Mouse (Mus musculus): ENCODE measurements around the gene Esrrg. TPM values are rescaled to one million over a fixed set of nuclear protein-coding genes. Genes with fewer than 3 reads are reported as not detected.

Esrrg gene
- total and polyA plus RNA-seq, 3 experiments = 0.05 TPM; not detected in 2

DNA sequence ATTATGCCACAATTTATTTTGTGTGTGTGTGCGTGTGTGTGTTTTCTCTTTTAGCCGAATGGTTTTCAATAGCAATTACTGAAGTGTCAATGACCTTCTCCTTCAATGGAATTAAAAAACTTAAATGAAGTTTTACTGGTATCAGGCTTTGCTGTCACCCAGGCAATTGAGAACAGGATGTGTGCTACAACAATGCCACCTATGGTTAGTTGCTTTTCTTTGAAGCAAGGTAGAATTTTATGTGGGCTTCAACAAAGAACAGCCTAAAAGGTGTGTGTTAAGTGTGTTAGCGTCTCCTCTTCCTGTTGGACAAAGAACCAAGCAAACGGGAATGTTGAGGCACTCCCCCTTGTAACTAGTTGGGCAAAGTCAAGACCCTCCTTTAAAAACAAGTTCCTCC lies 162.5 kb downstream of the Esrrg start:
- Histone ChIP-seq H3K36me3 (replicated peaks) (no peaks in the 10 kb centered on the region), H3K27me3 (ENCODE audit: insufficient read depth, low read length) (no peaks in the 10 kb centered on the region), H3K4me3 (ENCODE audit: low read depth, low read length) (no peak overlapping the region), H3K4me1 (ENCODE audit: insufficient read depth, low read depth, low read length) (no peaks in the 10 kb centered on the region), H3K9me3 (replicated peaks) (peaks cover 54% of the 10 kb centered on the region)
- no peak for DNase-seq (ENCODE audit: low spot score)
- no peak for ATAC-seq (ENCODE audit: extremely low read depth, insufficient number of reproducible peaks, low FRiP score, poor library complexity, severe bottlenecking)
- TF ChIP-seq POLR2AphosphoS5 (IDR thresholded peaks at IDR 0.05; ENCODE audit: insufficient replicate concordance, low read depth, low read length) (no peak), CTCF (IDR thresholded peaks at IDR 0.05; ENCODE audit: low read depth, low read length) (no peak), GATA2 (IDR thresholded peaks at IDR 0.05; ENCODE audit: borderline replicate concordance, low read depth, low read length) (no peak), GATA1 (IDR thresholded peaks at IDR 0.05; ENCODE audit: borderline replicate concordance, low read length) (no peak), TAL1 (conservative IDR thresholded peaks at IDR 0.05; ENCODE audit: low read depth, low read length) (no peak)

DNA sequence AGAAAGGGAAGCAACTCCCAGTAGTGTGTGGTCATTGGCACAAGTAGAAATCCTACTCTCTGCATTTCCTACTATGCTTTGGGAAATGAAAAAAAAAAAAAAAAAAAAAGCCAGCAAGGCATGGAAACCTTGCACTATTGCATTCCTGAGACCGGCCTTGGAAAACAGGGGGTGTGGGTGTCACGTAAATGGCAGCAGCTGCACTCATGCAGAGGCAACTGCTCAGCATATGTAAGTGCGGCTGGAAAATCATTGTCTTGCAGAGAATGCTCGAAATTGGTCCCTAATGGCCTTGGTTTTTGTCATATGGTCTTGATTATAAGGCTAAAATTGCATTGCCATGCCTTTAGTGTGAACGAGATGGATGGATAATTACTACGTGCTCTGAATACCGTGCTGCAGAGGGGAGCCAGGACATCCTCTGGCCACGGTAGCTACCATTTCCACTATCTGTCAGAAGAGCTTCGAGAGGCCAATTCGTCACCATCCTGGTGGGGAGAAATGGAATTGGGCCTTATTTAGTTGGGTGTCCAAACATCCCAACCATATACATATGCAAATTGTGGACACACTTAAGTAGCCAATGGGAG lies 171.1 kb downstream of the Esrrg start:
- H3K4me1 ChIP-seq (ENCODE audit: insufficient read depth, low read depth, low read length) = no peaks in the 10 kb centered on the region
- TF ChIP-seq GATA2 (IDR thresholded peaks at IDR 0.05; ENCODE audit: borderline replicate concordance, low read depth, low read length) = no peak
- TF ChIP-seq CTCF (IDR thresholded peaks at IDR 0.05; ENCODE audit: low read depth, low read length) = no peak
- TF ChIP-seq TAL1 (conservative IDR thresholded peaks at IDR 0.05; ENCODE audit: low read depth, low read length) = no peak
- no peak for TF ChIP-seq POLR2AphosphoS5 (IDR thresholded peaks at IDR 0.05; ENCODE audit: insufficient replicate concordance, low read depth, low read length)
- TF ChIP-seq GATA1 (IDR thresholded peaks at IDR 0.05; ENCODE audit: borderline replicate concordance, low read length) = no peak
- DNase-seq (ENCODE audit: low spot score) (no peak), ATAC-seq (ENCODE audit: extremely low read depth, insufficient number of reproducible peaks, low FRiP score, poor library complexity, severe bottlenecking) (no peak)
- no peak overlapping the region for H3K4me3 ChIP-seq (ENCODE audit: low read depth, low read length)
- peaks cover 43% of the 10 kb centered on the region for H3K9me3 ChIP-seq (replicated peaks)
- H3K27me3 ChIP-seq (ENCODE audit: insufficient read depth, low read length) = no peaks in the 10 kb centered on the region
- H3K36me3 ChIP-seq (replicated peaks) = no peaks in the 10 kb centered on the region

DNA sequence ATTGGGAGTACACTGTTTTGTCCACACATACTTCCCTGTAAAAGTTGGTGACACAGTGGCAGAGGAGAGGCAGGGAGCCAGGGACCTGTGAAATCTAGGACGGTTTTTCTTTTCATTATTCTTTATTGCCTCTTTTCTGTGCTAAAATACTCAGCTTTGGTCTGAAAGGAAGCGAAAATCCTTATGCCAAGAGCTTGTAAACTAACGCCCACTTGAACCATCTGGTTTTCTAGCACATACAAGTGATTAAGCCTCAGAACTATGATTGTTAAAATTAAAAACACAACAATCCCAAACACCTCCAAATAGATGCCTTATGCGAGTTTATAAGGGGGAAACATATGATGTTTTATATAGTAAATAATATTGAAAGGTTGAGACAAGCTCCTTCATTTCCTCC lies 176.6 kb downstream of the Esrrg start:
- TF ChIP-seq GATA2 (IDR thresholded peaks at IDR 0.05; ENCODE audit: borderline replicate concordance, low read depth, low read length) (no peak), TAL1 (conservative IDR thresholded peaks at IDR 0.05; ENCODE audit: low read depth, low read length) (no peak), CTCF (IDR thresholded peaks at IDR 0.05; ENCODE audit: low read depth, low read length) (no peak), GATA1 (IDR thresholded peaks at IDR 0.05; ENCODE audit: borderline replicate concordance, low read length) (no peak), POLR2AphosphoS5 (IDR thresholded peaks at IDR 0.05; ENCODE audit: insufficient replicate concordance, low read depth, low read length) (no peak)
- Histone ChIP-seq H3K4me1 (ENCODE audit: insufficient read depth, low read depth, low read length) (no peaks in the 10 kb centered on the region), H3K4me3 (ENCODE audit: low read depth, low read length) (no peak overlapping the region), H3K27me3 (ENCODE audit: insufficient read depth, low read length) (no peaks in the 10 kb centered on the region), H3K9me3 (replicated peaks) (peaks cover 40% of the 10 kb centered on the region), H3K36me3 (replicated peaks) (no peaks in the 10 kb centered on the region)
- DNase-seq (ENCODE audit: low spot score) = no peak
- ATAC-seq (ENCODE audit: extremely low read depth, insufficient number of reproducible peaks, low FRiP score, poor library complexity, severe bottlenecking) = no peak

DNA sequence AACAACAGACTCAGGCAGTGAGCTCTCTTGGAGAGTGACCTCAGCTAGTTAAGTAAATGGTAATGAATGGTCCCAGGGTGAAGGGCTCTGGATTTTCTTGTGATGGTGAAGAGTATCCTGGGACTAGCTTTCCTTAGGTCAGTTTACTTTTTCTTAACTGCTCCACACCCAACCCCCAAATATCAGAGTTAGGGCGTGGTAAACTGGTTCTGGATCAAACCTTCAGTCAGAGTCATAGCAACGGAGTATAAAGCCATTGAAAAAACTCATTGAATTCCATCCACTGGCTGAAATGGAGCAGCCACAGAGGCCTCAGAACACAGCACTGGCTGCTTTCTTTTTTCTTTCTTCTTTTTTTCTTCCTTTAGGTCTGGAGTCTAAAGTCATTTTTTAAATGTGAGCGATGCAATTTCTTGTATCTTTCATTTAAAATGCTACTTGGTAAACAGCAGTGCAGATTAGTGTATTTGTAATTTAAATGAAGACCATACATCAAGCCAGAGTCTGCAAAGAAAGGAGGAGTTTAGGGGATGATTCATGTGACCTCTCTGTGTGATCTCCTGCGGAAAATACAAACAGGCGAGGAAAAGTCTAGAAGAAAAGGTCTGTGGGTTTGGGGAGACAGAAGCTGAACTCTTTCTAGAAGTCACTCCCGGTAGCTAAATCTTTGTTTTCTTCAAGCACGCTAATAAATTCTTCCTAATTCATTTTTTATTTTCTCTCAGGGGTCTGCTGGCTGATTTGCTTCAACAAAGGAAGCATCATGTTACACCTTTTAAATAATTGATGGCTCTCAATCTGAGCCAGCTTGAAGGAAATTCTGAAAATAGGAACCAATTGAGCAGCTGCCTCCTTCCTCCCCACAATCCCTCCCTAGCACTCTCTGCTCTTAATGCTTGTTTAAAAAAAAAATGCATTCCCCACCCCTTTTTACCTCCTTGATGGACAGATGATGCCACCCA lies 178.7 kb downstream of the Esrrg start:
- TF ChIP-seq GATA2 (IDR thresholded peaks at IDR 0.05; ENCODE audit: borderline replicate concordance, low read depth, low read length) = no peak
- no peak for TF ChIP-seq TAL1 (conservative IDR thresholded peaks at IDR 0.05; ENCODE audit: low read depth, low read length)
- TF ChIP-seq CTCF (IDR thresholded peaks at IDR 0.05; ENCODE audit: low read depth, low read length) = no peak
- TF ChIP-seq GATA1 (IDR thresholded peaks at IDR 0.05; ENCODE audit: borderline replicate concordance, low read length) = no peak
- TF ChIP-seq POLR2AphosphoS5 (IDR thresholded peaks at IDR 0.05; ENCODE audit: insufficient replicate concordance, low read depth, low read length) = no peak
- no peak overlapping the region for H3K4me3 ChIP-seq (ENCODE audit: low read depth, low read length)
- no peaks in the 10 kb centered on the region for H3K36me3 ChIP-seq (replicated peaks)
- H3K27me3 ChIP-seq (ENCODE audit: insufficient read depth, low read length) = no peaks in the 10 kb centered on the region
- peaks cover 43% of the 10 kb centered on the region for H3K9me3 ChIP-seq (replicated peaks)
- no peaks in the 10 kb centered on the region for H3K4me1 ChIP-seq (ENCODE audit: insufficient read depth, low read depth, low read length)
- DNase-seq (ENCODE audit: low spot score) (no peak), ATAC-seq (ENCODE audit: extremely low read depth, insufficient number of reproducible peaks, low FRiP score, poor library complexity, severe bottlenecking) (no peak)

DNA sequence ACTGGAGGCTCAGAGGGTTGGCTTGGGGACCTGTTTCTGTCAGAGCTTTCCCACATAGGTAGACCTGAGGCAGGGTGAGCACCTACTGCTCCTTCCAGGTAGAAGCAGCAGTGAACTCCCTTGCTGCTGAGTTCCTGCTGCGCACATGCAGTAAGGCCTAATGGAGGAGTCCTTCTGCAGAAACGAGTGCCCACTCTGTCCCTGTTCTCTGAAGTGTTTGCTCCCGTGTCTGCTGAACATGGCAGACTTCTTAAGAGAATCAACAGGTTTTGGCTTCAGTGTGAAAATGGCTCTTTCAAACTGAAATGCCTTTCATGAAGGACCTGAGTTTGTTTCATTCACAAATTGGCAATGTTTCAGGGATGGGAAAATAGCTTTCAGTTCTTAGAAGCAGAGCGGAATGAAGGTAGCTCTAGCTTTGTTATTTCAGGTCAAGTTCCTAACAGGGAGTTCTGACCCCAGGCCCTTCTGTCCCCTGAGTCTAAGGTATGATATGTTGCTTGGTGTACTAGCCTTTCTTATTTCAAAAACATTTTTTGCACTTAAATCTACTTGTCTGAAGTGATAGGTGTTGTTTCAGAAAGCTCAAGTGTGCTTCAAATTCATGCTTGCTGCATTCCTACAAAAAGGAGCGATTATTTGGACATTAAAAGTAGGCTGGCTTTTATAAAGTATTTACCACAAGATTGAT lies 185.8 kb downstream of the Esrrg start:
- H3K4me3 ChIP-seq (ENCODE audit: low read depth, low read length) = no peak overlapping the region
- ATAC-seq (ENCODE audit: extremely low read depth, insufficient number of reproducible peaks, low FRiP score, poor library complexity, severe bottlenecking) (no peak), DNase-seq (ENCODE audit: low spot score) (no peak)
- H3K9me3 ChIP-seq (replicated peaks) = peaks cover 55% of the 10 kb centered on the region
- no peaks in the 10 kb centered on the region for H3K4me1 ChIP-seq (ENCODE audit: insufficient read depth, low read depth, low read length)
- TF ChIP-seq GATA1 (IDR thresholded peaks at IDR 0.05; ENCODE audit: borderline replicate concordance, low read length) = no peak
- TF ChIP-seq TAL1 (conservative IDR thresholded peaks at IDR 0.05; ENCODE audit: low read depth, low read length) = no peak
- TF ChIP-seq GATA2 (IDR thresholded peaks at IDR 0.05; ENCODE audit: borderline replicate concordance, low read depth, low read length) = no peak
- TF ChIP-seq POLR2AphosphoS5 (IDR thresholded peaks at IDR 0.05; ENCODE audit: insufficient replicate concordance, low read depth, low read length) = no peak
- no peak for TF ChIP-seq CTCF (IDR thresholded peaks at IDR 0.05; ENCODE audit: low read depth, low read length)
- no peaks in the 10 kb centered on the region for H3K36me3 ChIP-seq (replicated peaks)
- no peaks in the 10 kb centered on the region for H3K27me3 ChIP-seq (ENCODE audit: insufficient read depth, low read length)

DNA sequence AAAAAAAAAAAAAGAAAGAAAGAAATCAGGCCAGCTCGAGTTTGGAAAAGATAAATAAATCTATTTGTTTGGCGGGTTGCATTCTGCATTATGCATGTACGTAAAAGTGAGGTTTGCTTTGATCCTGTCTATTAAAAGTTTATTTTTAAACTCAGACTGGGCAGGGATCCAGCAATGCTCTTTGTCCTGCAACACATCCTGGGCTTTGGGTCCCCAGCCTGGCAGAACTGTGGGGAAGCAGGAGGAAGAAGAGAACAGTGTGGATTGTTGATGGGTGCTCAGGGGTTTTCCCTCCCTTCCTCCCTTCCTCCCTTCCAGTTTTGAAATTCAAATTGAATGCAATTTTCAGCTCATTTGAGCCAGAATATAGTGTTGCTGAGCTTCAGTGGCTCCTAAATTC lies 187.0 kb downstream of the Esrrg start:
- Histone ChIP-seq H3K27me3 (ENCODE audit: insufficient read depth, low read length) (no peaks in the 10 kb centered on the region), H3K36me3 (replicated peaks) (no peaks in the 10 kb centered on the region), H3K4me3 (ENCODE audit: low read depth, low read length) (no peak overlapping the region), H3K9me3 (replicated peaks) (peaks cover 53% of the 10 kb centered on the region), H3K4me1 (ENCODE audit: insufficient read depth, low read depth, low read length) (no peaks in the 10 kb centered on the region)
- DNase-seq (ENCODE audit: low spot score) (no peak), ATAC-seq (ENCODE audit: extremely low read depth, insufficient number of reproducible peaks, low FRiP score, poor library complexity, severe bottlenecking) (no peak)
- TF ChIP-seq GATA1 (IDR thresholded peaks at IDR 0.05; ENCODE audit: borderline replicate concordance, low read length) (no peak), CTCF (IDR thresholded peaks at IDR 0.05; ENCODE audit: low read depth, low read length) (no peak), POLR2AphosphoS5 (IDR thresholded peaks at IDR 0.05; ENCODE audit: insufficient replicate concordance, low read depth, low read length) (no peak), GATA2 (IDR thresholded peaks at IDR 0.05; ENCODE audit: borderline replicate concordance, low read depth, low read length) (no peak), TAL1 (conservative IDR thresholded peaks at IDR 0.05; ENCODE audit: low read depth, low read length) (no peak)
